Mouse (Mus musculus) megakaryocyte progenitor cell, adult 5-6 weeks (primary cell): ENCODE results near the gene Cdadc1. TPM values are rescaled to one million over a fixed set of nuclear protein-coding genes. Genes with fewer than 3 reads are reported as not detected.
"Not testable (repeated sequence)": the region's sequence is repeated elsewhere in the genome, so short reads cannot be mapped to it uniquely, and the experiment has no call there.

ENCODE experiments used
- ATAC-seq: replicated peaks from 2 replicates; pipeline ENCODE4 v1.8.0; 2016; ENCODE audit warnings: mild to moderate bottlenecking, moderate TSS enrichment, inconsistent platforms; ENCODE audit not compliant: poor library complexity
- total RNA-seq, 2 experiments: library from RNA; stranded (forward) in 1 of 2; stranded (reverse) in 1 of 2; fragments of 157-497, 149-512 nt in 1 of 2; fragments of 200-1000 nt in 1 of 2; gene quantifications; 2 replicates each; pipeline versions ENCODE4 v1.2.3 to v1.2.4; 2015 to 2017

Cdadc1 gene
- total RNA-seq, 2 experiments from 2014 or later: 23.2 to 44.9 TPM

GRCm38 (mm10) chr14:59614149-59614548, 16.4 kb upstream of the Cdadc1 start:
- not testable (repeated sequence) for ATAC-seq

GRCm38 (mm10) chr14:59612920-59613625, 15.3 kb upstream of the Cdadc1 start:
- ATAC-seq: peak; percentile 76

GRCm38 (mm10) chr14:59607021-59607420, 9.3 kb upstream of the Cdadc1 start:
- ATAC-seq: 0 out of 2 replicates have a peak, but pooled peaks have one; percentile 24

DNA sequence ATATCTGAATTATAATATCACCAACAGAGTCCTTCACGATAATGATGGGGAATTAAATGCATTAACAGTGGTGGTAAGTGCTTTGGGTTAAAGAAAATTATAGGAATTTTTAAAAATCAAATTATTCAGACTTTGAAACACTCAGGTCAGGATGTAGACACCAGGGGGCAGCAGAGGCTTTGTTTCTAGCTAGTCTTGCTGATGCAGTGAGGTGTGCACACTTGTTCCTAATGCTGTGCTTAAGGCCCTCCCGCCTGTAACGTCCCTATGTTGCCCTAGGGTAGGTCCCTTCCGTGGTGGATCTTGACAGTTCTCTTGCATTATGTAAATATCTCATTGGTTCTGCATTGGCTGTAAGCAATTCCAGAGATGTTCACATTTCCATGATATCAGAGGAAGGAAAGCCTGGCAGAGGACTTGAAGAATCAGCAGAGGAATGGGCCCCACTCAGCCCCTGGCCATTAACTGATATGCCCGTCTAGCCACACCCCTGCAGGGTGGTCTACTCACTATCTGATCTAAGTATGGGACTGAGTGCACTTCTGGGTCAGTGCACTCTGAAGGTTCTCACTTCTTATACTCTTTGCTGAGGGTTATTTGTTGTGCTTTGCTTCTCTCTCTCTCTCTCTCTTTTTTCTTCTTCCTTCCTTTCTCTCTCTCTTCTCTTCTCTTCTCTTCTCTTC, 8.1 kb upstream of the Cdadc1 start:
- ATAC-seq: peak; percentile 86

GRCm38 (mm10) chr14:59604002-59604645, 6.4 kb upstream of the Cdadc1 start:
- peak; percentile 68 for ATAC-seq

- ATAC-seq: no peak; the same call in 1 of the 2 replicates
These were observed 485 bp upstream of the Cdadc1 start for GRCm38 (mm10) chr14:59598260-59598627.

DNA sequence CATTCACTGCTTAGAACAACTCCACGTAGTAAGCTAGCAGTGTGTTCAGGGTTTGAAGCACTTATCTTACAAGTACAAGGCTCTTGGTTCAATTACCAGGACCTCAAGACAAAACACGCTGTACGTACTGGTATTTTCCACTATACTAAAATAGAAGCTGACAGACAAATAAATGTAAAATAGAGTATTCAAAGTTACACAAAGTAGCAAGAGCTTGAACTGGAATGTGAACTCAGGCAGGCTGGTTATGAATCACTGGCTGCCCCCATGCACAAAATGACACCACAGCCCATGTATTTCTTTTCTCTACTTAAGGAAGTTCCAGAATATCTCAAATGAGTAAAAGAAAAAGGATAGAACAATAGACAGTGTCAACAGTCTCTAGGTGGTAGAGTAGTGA, 2.8 kb downstream of the Cdadc1 start:
- no peak for ATAC-seq

GRCm38 (mm10) chr14:59592593-59592992, 5.2 kb downstream of the Cdadc1 start:
- no peak for ATAC-seq

- peak; percentile 89 for ATAC-seq
These were observed 5.9 kb downstream of the Cdadc1 start for GRCm38 (mm10) chr14:59591901-59592300.

DNA sequence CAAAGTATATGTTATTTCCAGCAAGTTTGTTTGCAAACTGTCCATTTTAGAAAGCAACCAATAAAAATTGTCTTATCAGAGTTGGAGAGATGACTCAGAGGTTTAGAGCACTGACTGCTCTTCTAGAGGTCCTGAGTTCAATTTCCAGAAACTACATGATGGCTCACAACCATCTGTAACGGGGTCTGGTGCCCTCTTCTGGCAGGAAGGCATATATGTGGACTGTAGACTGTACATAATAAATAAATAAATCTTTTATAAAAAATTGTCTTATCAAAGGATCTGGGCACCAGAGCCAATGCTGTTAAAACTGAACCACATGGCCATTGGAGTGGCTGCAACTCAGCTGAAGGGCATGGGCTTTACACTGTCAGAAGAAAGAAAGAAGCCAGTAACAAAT, 7.1 kb downstream of the Cdadc1 start:
- ATAC-seq: peak; percentile 66

GRCm38 (mm10) chr14:59576385-59576784, 21.4 kb downstream of the Cdadc1 start:
- no peak for ATAC-seq

DNA sequence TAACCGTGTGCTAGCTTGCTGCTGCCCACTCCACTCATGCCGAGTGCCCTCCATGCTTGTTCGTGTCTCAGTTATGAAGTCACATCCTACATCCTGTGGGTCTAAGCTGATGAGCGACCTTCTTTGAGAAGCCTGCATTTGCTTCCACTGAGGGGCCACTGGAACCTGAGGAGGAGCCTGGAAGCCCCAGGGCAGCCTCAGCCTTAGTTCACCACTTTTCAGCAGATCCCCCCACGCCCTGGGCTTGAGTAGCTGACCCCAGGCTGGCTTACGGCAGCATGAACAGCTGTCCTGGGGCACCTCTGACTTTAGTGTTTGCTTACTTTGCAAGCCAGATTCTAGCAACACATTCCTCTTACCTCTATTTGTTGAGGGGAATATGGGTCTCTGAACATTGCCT, 31.0 kb downstream of the Cdadc1 start:
- ATAC-seq: no peak

DNA sequence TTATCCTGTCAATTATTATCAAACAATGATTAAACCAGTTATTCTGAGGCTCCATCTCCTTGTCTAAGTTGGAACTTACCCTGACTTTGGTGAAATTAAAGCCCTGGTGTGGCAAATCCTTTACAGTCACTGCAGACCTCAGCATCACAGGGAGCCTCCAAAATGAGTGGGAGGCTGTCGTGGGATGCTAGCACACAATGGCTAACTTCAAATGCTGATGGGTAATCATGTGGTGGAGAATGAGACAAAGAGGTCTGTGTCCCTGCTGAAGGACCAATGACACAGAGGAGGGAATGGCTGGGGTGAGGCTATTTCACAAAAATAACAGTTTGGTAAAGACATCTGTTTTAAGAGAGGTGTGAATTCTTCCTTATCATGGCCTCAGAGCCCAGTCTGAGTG, 39.9 kb downstream of the Cdadc1 start:
- ATAC-seq: no peak

GRCm38 (mm10) chr14:59557071-59557470, 40.7 kb downstream of the Cdadc1 start:
- ATAC-seq: peak; percentile 61

DNA sequence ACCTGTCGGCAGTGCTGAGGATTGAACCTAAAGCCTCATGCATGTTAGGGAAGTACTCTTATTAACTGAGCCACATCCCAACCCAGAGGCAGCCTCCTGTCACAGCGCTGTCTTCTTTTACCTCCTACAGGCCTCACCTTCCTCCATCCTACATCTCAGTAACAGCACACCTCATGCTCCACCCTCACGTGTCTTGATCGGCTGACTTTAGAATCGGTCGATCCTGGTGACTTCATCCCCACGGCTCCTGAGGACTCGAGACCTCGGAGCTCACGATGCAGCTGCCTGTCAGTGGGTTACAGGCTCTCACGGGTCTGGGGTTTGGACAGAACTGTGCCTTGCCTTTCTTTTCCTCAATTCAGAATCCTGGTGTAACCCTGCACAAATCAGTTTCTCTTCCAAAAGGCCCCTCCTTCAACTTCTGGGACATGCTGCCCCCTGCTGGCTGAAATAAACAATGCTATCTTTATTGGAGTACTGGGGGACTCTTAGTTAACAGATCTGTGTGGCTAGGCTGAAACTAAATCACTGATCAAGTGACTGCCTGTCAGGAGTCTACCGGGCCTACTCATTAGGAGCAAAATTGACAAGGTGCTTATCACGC, 41.7 kb downstream of the Cdadc1 start:
- ATAC-seq: peak; percentile 73

DNA sequence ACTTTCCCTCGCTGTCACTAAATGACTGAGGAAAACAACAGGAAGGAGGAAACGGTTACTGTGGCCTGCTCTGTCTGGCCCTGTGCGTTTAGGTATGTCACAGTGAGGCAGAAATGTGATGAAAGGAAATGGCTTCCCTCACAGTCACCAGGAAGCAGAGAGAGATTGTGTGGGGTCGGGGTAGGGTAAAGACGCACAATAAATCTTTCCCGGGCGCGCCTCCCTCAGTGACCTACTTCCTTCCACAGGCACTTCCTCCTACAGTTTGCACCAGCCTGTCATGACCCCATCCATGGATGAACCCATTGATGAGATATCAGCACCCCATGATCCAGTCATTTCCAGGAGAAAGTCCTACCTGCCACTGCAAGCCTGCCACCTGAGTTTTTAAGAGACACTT, 42.7 kb downstream of the Cdadc1 start:
- peak; percentile 26; the same call in 1 of the 2 replicates for ATAC-seq

GRCm38 (mm10) chr14:59554025-59554424, 43.7 kb downstream of the Cdadc1 start:
- no peak for ATAC-seq

DNA sequence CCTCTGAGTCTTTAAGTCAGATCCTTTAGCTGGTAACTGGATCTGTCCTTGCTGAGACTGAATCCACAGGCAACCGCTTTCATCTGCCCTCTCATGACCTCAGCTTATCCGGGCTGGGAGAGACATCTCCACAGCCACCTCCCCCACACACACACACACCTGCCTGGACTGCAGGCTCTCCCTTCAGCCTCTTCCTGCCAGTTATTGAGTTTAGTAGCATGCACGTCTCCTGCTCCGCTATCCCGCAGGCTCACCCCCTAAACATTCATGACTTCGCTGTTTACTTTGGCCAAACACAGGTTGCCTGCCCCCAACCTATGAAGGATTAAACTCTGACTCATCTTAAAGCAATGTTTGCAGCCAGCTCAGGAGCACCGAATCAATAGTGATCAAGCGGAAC, 45.8 kb downstream of the Cdadc1 start:
- no peak for ATAC-seq

DNA sequence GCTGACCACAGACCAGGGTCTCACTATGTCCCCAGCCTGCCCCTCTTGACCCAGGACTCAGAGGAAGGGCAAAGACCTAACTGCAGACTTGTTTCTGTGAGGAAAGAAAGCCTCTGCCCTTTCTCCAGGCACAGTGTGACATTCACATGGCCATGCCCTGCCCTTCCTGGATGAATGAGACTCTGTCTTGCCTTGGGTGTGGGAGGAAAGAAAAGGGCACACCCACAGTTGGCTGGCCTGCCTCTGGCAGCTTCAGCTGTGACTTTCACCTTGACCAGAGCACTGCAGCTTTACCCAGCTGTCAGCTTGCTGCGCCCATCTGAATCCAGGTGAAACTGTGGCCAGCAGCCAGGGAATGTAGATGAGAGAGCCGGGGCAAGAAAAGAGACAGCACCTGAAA, 46.9 kb downstream of the Cdadc1 start:
- no peak for ATAC-seq

DNA sequence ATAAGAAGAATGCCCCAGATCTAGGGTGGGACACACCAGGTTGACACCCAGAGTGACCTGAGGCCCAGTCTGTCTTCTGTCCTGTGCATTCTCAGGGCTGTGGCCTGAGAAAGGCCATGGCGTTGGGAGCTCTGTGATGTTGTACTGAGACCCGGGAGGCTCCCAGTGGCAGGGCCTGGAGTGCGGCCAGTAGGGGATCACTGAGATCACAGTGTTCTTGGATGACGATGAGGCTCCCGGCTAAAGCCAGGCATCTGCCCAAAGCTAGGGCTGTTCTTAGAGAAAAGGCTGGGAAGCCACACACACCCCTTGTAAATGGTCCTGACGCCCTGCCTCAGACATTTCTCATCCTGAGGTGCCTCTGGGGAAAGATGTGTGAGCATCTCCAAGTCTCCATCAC, 48.7 kb downstream of the Cdadc1 start:
- ATAC-seq: no peak

DNA sequence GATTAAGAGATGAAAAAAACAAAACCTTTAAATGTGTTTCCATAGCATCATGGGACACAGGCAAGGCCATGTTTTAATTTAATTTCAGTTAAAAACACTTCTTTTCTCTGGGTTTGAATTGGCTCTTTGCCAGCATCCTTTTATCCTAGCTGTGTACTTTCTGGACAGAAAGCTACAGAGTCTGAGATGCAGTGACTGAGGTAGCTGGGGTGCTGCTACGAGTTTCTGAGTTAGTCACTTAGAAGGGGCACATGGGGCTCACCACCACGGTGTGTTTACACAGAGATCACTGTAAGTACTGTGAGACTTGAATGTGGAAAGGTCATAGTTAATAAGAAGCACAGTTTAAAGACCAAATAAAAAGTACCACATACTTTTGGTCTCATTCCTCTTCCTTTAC, 49.2 kb downstream of the Cdadc1 start:
- ATAC-seq: no peak

DNA sequence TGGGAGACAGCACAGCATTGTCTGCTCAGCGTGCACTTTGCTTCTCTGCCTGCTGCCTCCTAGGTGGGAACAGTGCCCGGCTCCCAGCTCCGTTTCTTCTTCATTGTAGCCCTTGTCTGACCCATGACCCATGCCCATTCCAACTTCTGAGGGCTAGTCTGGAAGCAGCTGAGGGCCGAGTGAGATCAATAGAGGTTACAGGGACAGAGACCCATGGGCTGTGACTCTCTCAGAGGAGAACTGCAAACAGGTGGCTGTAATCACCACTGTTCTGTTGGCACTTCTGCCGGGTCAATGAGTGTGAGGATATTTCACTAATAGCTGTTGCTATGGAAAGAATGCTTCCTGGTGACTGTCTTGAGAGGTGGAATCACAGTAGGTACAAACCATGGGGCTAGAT, 50.2 kb downstream of the Cdadc1 start:
- no peak for ATAC-seq
